Mouse (Mus musculus) embryonic facial prominence, embryonic 12.5 days (tissue): ENCODE results near the gene Rb1. TPM values are rescaled to one million over a fixed set of nuclear protein-coding genes. Genes with fewer than 3 reads are reported as not detected.

Experiments
- ATAC-seq: fragments of 200-750 bp; cut with Nextera tagmentation; 2 replicates; pipeline ENCODE4 v1.8.0; 2017; ENCODE audit not compliant: insufficient number of reproducible peaks, insufficient read depth, low FRiP score, low TSS enrichment
- H3K27ac ChIP-seq: fragments of 300-500 bp; sonication (generic); 2 replicates; pipeline ENCODE4 v1.5.1; 2016; ENCODE audit warnings: mild to moderate bottlenecking
- H3K27me3 ChIP-seq: fragments of 300-500 bp; sonication (generic); 2 replicates; pipeline ENCODE4 v1.6.1; 2016; ENCODE audit warnings: mild to moderate bottlenecking, moderate library complexity
- H3K36me3 ChIP-seq: fragments of 300-500 bp; sonication (generic); 2 replicates; pipeline ENCODE4 v1.6.1; 2016; ENCODE audit warnings: mild to moderate bottlenecking
- H3K4me1 ChIP-seq: fragments of 300-500 bp; sonication (generic); 2 replicates; pipeline ENCODE4 v1.6.1; 2016
- H3K4me2 ChIP-seq: fragments of 300-500 bp; sonication (generic); replicated peaks from 2 replicates; pipeline ENCODE4 v1.6.1; 2016; ENCODE audit warnings: mild to moderate bottlenecking, moderate library complexity
- H3K4me3 ChIP-seq: fragments of 300-500 bp; sonication (generic); 2 replicates; pipeline ENCODE4 v1.5.1; 2016; ENCODE audit warnings: mild to moderate bottlenecking
- H3K9ac ChIP-seq: fragments of 300-500 bp; sonication (generic); 2 replicates; pipeline ENCODE4 v1.6.1; 2016; ENCODE audit warnings: mild to moderate bottlenecking, moderate library complexity
- H3K9me3 ChIP-seq: fragments of 300-500 bp; sonication (generic); 2 replicates; pipeline ENCODE4 v1.6.1; 2016; ENCODE audit warnings: mild to moderate bottlenecking, moderate library complexity
- WGBS: fragments of 180-500 bp; shearing (Covaris S2); methylation state at CpG from one replicate; pipeline ENCODE4 v1.1.7; 2016; 5-methylcytosine and 5-hydroxymethylcytosine counted together
- polyA plus RNA-seq: library from polyadenylated mRNA; unstranded; fragments of >200 nt; fragmentation: Nextera tagmentation; extraction: Ambion mirVana; gene quantifications from 2 replicates; pipeline ENCODE4 v1.2.1, GENCODE M21; 2016

The Rb1 gene
- polyA plus RNA-seq, 1 experiment from 2014 or later, result 24.3 TPM

- Histone ChIP-seq H3K9me3 (no peaks in the 10 kb centered on the region), H3K4me1 (0 out of 2 replicates have a peak, but pooled peaks cover 2% of the 10 kb centered on the region), H3K27ac (no peak overlapping the region), H3K4me3 (no peak overlapping the region), H3K9ac (no peak overlapping the region), H3K36me3 (peaks cover 83% of the 10 kb centered on the region), H3K4me2 (no peak overlapping the region), H3K27me3 (no peaks in the 10 kb centered on the region)
- no peak for ATAC-seq
- WGBS, result 88% methylated on average over 13 of the region's 13 CpGs
These were observed 155.4 kb downstream of the Rb1 start for GRCm38 (mm10) chr14:73169926-73170844.

GRCm38 (mm10) chr14:73168605-73169004, 157.0 kb downstream of the Rb1 start:
- ATAC-seq, result no peak
- Histone ChIP-seq H3K9ac (no peak overlapping the region), H3K27me3 (no peaks in the 10 kb centered on the region), H3K27ac (no peak overlapping the region), H3K36me3 (peaks cover 84% of the 10 kb centered on the region), H3K4me1 (0 out of 2 replicates have a peak, but pooled peaks cover 2% of the 10 kb centered on the region), H3K4me2 (no peak overlapping the region), H3K4me3 (no peak overlapping the region), H3K9me3 (no peaks in the 10 kb centered on the region)
- WGBS, result 92% methylated on average over 6 of the region's 6 CpGs

- 95% methylated on average over 6 of the region's 6 CpGs for WGBS
- Histone ChIP-seq H3K27ac (no peak overlapping the region), H3K9me3 (no peaks in the 10 kb centered on the region), H3K9ac (no peak overlapping the region), H3K27me3 (no peaks in the 10 kb centered on the region), H3K4me1 (no peaks in the 10 kb centered on the region), H3K4me3 (no peak overlapping the region), H3K36me3 (peaks cover 78% of the 10 kb centered on the region), H3K4me2 (no peak overlapping the region)
- no peak for ATAC-seq
These were observed 160.5 kb downstream of the Rb1 start for GRCm38 (mm10) chr14:73165136-73165535.

- H3K9ac ChIP-seq, result no peak overlapping the region
- no peak overlapping the region for H3K27ac ChIP-seq
- no peak overlapping the region for H3K4me2 ChIP-seq
- H3K9me3 ChIP-seq, result no peaks in the 10 kb centered on the region
- H3K36me3 ChIP-seq, result peaks cover 80% of the 10 kb centered on the region
- no peak overlapping the region for H3K4me3 ChIP-seq
- WGBS, result 93% methylated on average over 10 of the region's 10 CpGs
- H3K27me3 ChIP-seq, result no peaks in the 10 kb centered on the region
- no peak for ATAC-seq
- H3K4me1 ChIP-seq, result no peaks in the 10 kb centered on the region
These were observed 162.1 kb downstream of the Rb1 start for GRCm38 (mm10) chr14:73163363-73163998.

- Histone ChIP-seq H3K27me3 (no peaks in the 10 kb centered on the region), H3K9me3 (no peaks in the 10 kb centered on the region), H3K27ac (no peak overlapping the region), H3K4me3 (no peak overlapping the region), H3K36me3 (peaks cover 78% of the 10 kb centered on the region), H3K4me2 (no peak overlapping the region), H3K9ac (no peak overlapping the region), H3K4me1 (no peaks in the 10 kb centered on the region)
- ATAC-seq, result no peak
- WGBS, result 88% methylated on average over 13 of the region's 13 CpGs
These were observed 163.3 kb downstream of the Rb1 start for GRCm38 (mm10) chr14:73162192-73162800.

- Histone ChIP-seq H3K9ac (no peak overlapping the region), H3K4me2 (no peak overlapping the region), H3K27ac (no peak overlapping the region), H3K27me3 (no peaks in the 10 kb centered on the region), H3K36me3 (peaks cover 79% of the 10 kb centered on the region), H3K9me3 (no peaks in the 10 kb centered on the region), H3K4me3 (no peak overlapping the region), H3K4me1 (no peaks in the 10 kb centered on the region)
- WGBS, result 97% methylated on average over 4 of the region's 5 CpGs
- no peak for ATAC-seq
These were observed 164.3 kb downstream of the Rb1 start for GRCm38 (mm10) chr14:73161303-73161702.

GRCm38 (mm10) chr14:73148125-73148524, 177.5 kb downstream of the Rb1 start:
- Histone ChIP-seq H3K4me1 (peaks cover 15% of the 10 kb centered on the region), H3K27me3 (no peaks in the 10 kb centered on the region), H3K4me2 (no peak overlapping the region), H3K9ac (no peak overlapping the region), H3K4me3 (no peak overlapping the region), H3K9me3 (no peaks in the 10 kb centered on the region), H3K36me3 (peaks cover 8% of the 10 kb centered on the region; the same call in 1 of the 2 replicates), H3K27ac (no peak overlapping the region)
- ATAC-seq, result no peak
- WGBS, result 85% methylated on average over 3 of the region's 3 CpGs

GRCm38 (mm10) chr14:73146721-73147120, 178.9 kb downstream of the Rb1 start:
- Histone ChIP-seq H3K4me2 (no peak overlapping the region), H3K36me3 (0 out of 2 replicates have a peak, but pooled peaks cover 4% of the 10 kb centered on the region), H3K4me3 (no peak overlapping the region), H3K4me1 (peaks cover 22% of the 10 kb centered on the region), H3K9ac (no peak overlapping the region), H3K27me3 (no peaks in the 10 kb centered on the region), H3K27ac (no peak overlapping the region), H3K9me3 (no peaks in the 10 kb centered on the region)
- ATAC-seq, result no peak
- 65% methylated on average over 3 of the region's 3 CpGs for WGBS

GRCm38 (mm10) chr14:73145531-73145930, 180.1 kb downstream of the Rb1 start:
- H3K4me1 ChIP-seq, result peaks cover 23% of the 10 kb centered on the region
- 90% methylated on average over 4 of the region's 4 CpGs for WGBS
- ATAC-seq, result no peak

GRCm38 (mm10) chr14:73143710-73144420, 181.8 kb downstream of the Rb1 start:
- Histone ChIP-seq H3K36me3 (0 out of 2 replicates have a peak, but pooled peaks cover 4% of the 10 kb centered on the region), H3K9ac (peak overlapping the region; percentile 95), H3K27ac (peak overlapping the region; percentile 99), H3K9me3 (no peaks in the 10 kb centered on the region), H3K4me1 (peaks cover 29% of the 10 kb centered on the region), H3K27me3 (no peaks in the 10 kb centered on the region), H3K4me2 (peak overlapping the region; percentile 87), H3K4me3 (peak overlapping the region; percentile 70)
- ATAC-seq, result no peak
- 36% methylated on average over 25 of the region's 25 CpGs for WGBS

More at GRCm38 (mm10) chr14:73145531-73145930, 180.1 kb downstream of the Rb1 start:
- Histone ChIP-seq H3K27me3 (no peaks in the 10 kb centered on the region), H3K4me2 (no peak overlapping the region), H3K4me3 (no peak overlapping the region), H3K9ac (no peak overlapping the region), H3K9me3 (no peaks in the 10 kb centered on the region), H3K27ac (no peak overlapping the region), H3K36me3 (0 out of 2 replicates have a peak, but pooled peaks cover 4% of the 10 kb centered on the region)
